Mouse (Mus musculus): ENCODE data around the gene Alkbh2.

The Alkbh2 gene

DNA sequence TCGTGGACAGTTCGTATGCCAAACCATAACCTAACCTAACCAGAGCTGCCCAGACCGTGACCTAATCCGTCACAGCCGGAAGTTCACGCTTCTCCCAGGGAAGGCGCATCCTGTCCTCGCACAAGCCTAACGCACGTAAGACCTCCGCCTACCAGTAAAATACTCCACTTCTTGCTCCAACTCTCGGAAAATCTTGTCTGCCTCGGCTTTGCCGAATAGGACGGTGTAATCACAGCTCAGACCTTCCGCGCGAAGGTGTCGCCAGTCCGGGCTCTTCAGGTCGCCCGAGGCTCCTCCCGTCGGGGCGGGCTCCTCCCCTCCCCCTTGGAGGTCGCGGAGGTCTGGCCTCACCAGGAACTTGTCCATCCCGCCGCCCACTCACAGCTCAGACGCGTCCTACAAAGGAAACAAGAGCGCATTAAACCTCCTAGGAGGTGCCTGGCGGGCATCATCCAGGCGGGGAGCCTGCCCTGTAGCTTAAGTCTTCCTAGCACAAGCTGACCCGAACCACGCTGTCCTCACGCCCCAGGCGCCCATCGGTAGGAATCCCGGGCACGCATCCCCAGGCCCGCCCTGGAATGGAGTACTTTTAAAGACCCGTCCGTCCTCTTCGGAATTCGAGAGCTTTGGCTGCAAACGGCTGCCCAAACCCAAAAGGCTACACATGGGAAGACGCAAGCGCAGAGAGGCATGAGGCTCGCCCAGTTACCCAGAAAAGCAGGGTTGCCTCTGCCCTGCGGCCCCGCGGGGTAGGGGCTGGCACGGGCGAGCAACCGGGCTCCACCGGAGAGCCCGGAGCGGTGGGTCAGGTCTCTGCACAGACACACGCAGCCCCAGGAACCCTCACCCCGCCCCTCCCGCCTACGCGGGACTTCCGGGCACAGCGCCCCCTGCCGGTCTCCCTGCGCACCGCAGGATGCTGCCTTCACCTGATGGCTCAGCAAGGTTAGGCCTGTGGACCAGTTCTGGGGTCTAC lies at the start of gene Alkbh2:
Gene Alkbh2, minus strand, starts transcription at position 845 of the 976 bp plus-strand sequence.
- DNase-seq: peak; percentile 88

DNA sequence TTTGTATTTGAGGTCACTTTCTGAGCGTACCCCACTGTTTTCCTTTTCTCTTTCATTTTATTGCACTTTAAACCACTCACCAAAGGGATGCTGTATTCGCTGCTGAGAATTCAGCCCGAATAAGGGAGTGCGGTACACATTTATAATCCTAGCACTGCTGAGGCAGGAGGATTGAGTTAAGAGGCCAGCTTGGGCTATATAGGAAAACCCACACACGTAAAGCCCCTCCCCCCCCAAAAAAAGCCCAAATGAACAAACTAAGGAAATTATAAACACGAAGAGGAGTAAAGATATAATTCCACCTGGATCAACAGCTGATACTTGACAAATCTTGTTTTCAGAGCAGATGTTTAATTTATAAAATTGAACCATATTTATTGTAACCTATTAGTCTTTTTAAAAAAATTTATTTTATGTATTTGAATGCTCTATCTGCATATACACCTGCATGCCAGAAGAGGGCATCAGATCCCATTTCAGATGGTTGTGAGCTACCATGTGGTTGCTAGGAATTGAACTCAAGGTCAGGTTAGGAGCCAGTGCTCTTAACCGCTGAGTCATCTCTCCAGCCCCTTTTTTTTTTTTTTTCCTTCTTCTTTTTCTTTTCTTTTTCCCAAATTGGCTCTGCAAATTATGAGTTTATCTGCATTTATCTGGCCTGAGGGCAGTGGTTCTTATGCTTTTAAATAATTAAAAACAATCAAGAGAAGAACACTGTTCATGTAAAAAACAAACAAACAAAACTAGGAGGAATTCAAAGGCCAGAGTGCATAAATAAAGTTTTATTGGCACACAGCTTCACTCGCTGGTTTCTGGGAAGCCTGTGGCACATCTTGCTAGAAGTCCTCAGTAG lies 48.8 kb upstream of the Alkbh2 start:
- no peak for DNase-seq

DNA sequence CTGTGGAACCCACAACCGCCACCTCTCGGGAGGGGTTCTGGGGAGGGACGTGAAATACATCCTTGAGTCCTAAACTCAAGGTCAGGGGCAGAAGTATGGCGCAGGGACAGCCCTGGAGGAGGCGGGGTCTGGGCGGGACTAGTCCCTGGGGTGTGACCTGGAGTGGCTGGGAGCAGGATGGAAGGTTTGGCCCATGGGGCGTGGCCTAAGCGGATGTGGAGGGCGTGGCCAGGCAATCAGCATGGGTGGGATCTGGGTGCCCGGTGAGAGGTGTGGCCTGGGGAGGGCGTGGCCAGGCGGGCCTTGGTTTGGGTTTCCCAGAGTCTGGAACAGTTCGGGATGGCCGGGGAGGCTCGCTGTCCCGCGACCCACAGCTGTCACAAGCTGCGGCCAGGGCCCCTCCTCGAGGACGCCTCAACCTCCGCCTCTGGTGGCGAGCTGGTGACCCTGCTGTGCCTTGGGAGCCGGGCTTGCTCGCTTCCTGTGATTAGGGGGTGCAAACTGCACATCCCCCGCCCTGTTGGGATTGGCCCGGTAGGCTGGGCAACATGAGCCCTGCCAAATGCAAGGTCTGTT lies 47.7 kb upstream of the Alkbh2 start:
- peak; percentile 95 for DNase-seq

DNA sequence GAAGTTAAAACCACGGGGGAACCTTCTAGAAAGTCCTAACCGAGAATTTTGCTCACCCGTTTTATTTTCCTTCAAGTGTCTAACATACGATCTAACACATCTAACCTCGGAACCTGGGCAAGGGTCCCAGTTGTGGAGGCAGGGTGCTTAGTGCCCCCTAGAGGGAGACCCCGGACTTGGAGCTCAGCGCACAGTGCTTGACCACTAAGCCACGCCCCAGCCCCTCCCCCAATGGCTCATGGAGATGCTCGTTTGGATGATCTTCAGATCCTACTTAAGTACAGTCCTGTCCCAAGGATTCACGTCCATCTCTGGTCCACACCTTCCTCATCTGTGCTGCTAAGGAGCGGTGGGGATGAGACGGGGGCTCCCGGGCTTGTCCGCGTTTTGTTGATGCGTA lies 46.6 kb upstream of the Alkbh2 start:
- DNase-seq: peak; percentile 80

DNA sequence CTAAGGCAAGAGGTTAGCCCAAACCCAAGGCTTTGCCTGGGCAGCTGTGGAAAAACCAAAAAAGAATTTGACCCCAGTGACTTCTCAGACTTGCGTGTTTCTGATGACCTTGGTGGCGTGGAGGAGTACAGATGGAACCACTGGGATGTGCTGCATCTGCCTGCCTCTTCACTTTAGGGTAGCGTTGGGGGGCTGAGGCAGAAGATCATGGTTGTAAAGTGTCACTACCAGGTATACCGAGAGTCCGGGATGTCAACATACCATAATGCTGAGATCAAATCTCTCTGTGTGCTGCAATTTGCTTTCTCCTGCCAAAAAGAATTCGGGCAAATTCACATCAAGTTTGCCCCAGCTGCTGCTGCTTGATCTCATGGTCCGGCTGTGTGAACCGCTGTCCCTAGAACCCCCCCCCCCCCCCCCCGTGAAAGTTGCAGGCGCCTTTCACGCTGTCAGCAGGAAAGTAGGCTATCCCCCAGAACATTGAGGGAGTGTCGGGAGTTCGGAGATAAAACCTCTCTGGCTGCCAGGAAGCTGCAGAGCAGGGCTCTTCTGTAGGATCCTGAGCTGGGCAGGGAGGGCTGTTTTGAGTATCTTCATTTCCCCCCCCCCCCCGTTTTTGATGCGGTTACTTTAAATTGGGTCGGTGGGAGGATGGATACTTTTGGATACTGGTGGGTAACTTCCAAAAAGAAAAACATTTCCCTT lies 46.0 kb upstream of the Alkbh2 start:
- DNase-seq: peak; percentile 14

DNA sequence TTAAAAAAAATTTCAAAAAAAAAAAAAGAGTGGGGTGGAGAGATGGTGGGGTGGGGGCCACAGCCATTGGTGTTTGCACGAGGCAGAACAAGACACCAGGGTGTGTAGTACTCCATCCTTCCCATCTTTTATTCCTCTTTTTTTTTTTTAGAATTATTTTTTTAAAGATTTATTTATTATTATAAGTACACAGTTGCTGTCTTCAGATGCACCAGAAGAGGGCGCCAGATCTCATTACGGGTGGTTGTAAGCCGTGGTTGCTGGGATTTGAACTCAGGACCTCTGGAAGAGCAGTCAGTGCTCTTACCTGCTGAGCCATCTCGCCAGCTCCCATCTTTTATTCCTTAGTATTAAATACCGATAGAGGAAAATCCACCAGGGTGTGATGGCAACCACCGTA lies 45.4 kb upstream of the Alkbh2 start:
- DNase-seq: no peak

DNA sequence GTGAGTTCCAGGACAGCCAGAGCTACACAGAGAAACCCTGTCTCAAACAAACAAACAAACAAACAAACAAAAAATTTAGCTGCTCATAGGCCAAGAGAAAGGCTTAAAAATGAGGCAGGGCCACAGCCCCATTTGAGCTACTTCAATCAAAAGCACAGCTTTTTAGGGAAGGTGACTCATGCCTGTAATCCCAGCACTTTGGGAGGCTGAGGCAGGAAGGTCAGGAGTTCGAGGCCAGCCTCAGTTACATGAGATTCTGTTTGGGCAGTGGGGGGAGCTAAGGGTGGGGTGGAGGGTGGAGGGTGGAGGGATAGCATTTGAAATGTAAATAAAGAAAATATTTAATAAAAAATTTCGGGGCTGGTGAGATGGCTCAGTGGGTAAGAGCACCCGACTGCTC lies 44.9 kb upstream of the Alkbh2 start:
- DNase-seq: peak; percentile 24

DNA sequence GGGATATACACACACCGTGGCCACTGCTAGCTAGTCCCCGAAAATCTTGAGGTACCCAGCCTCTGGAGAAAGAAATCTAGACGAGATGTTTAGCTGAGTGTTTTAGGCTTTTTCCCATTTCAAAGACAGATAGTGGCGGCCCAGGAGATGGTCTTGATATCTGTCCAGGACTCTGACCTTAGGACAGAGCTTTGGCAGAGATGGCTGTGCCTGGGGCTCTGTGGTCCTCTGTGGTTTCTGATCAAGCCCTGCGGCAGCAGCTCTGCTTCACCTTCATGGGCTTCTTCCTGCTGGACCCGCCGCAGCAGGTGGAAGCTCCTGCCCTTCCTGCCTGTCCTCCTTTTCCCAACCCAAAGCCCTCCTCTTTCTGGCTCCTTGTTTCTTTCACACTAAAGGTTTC lies 42.3 kb upstream of the Alkbh2 start:
- no peak for DNase-seq

DNA sequence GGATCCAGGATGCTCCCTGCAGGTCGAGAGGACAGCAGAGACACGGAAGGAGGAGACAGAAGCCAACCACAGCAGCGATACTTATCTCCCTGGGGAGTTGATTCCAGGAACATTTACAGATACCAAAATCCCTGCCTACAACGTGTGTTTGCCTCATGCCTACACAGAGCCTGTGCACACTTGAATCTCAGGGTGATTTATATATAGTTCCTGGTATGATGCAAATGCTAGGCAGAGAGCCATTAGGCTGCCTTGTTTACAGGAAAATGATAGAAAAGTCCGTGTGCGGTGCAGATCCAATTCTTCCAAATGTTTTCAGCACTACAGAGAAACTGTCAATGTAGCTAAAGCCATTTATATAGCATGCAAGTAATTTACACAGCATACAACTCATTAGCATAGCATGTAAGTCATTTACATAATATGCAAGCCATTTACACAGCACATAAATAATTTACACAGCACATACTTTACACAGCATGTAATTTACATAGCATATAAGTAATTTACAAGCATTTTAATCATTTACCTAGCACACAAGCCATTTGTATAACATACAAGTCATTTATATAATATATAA lies 35.2 kb upstream of the Alkbh2 start:
- no peak for DNase-seq

DNA sequence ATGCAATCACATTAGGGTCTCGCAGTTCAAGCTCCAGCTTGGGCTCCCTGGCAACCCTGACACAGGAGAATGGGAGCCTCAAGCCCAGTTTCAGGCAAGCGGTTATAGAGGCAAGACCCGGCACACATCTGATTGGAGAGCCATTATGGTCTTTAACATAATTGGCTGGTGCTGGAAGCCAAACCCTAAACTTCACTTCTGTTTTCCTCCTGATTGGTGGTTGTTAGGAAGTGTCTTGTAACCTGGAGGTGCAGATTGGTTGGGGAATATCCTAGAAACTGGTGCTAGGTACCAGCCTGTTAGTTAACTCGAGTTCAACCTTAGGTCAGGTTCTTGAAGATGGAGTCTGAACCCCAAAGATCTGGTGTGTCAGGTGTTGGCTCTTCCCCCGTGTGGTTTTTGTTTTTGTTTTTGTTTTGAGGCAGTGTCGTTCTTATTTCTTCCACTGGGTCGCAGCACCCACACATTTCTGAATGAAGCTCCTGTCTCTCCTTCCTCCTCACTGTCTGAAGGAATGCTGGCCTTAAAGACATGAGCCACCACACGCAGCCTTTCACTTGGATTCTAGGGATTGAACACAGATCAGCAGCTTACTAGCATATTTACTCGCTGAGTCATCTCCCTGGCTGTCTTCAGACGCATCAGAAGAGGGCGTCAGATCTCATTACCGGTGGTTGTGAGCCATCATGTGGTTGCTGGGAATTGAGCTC lies 34.2 kb upstream of the Alkbh2 start:
- no peak for DNase-seq

DNA sequence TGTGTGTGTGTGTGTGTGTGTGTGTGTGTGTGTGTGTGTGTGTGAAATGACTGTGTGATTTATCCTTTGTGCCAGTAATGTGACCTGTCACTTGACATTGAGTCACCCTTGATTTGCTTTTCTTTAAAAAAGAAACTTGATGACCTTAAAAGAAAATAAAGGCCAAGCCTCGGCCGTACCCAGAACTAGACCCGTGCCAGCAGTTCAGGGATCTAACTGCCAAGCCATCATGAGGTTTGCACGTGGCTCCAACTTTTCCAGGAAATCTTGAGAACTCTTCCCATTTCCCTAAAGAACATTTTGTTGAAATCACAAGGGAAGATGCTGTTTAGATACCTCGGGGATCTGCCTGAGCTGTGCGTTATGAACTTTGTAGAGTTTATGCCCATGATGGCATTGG lies 33.4 kb upstream of the Alkbh2 start:
- no peak for DNase-seq

DNA sequence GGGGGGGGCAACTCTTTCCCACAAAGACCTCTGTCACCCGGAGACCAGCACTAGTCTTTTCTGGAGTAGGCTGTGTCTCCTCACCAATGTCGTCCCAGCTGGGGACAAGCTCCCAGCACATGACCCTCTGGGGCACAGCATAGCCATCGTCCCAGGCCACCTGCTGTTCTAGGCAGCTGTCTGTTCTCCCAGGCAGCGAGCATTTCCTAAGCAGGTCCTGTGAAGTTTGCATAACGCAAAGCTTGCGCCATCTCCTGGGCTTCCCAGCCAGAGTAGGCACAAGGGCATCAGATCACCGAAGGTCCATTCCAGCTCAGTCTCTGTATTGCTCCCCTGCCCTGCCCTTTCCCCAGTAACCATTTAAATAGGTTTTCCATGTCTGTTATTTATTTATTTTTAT lies 29.2 kb upstream of the Alkbh2 start:
- DNase-seq: peak; percentile 19

DNA sequence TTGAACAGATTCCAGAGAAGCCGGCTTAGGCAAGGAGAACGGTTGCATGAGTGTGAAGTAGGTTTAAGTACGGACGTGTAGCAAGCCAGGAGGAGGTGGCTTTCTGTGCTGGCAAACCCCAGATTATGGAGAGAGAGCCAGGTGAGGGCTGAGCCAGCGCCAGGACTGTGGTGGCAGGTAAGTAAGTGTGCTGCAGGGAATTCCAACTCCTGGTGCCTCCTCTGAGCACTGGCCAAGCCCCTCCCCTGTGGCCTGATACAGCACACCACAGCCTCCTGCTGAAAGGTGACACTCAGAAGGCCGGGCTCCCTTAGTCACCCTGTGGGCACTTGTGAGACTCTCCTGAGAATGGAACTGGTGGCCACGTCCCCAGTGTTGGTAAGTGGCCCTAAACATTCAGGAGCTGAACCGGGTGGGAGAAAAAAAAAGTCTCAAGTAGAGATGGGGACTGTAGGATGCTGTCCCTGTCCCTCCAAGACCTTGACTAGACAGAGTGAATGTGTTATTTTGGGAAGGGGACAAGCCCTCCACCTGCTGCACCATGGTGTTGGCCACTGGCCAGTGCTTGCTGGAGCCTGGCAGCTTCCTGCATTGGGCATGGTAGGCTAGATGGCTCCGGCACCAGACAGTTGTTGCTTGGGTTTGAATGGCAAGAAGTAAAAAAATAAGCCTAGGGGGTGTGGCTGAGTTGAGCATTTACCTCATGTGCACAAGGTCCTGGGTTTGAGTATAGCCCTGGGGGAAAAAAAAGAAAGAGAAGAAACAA lies 27.3 kb upstream of the Alkbh2 start:
- no peak for DNase-seq

DNA sequence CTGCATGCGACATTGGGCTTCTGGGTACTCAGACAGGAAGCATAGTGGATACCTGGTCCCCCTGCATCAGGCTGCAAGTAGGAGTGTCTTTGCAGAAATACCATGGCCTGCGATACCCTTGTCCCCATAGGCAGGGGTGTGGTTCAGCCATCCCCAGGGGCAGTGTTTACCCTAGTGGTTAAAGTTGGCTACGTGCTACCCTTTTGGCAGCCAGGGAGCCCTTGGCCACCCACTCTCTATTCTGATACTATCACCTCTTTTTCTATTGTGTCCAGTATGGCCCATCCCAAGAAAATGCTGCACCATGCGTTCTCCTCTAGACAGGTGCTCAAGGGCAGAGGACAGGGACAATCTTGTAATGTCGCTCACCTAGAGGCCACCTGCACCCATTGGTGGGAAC lies 26.7 kb upstream of the Alkbh2 start:
- DNase-seq: no peak

DNA sequence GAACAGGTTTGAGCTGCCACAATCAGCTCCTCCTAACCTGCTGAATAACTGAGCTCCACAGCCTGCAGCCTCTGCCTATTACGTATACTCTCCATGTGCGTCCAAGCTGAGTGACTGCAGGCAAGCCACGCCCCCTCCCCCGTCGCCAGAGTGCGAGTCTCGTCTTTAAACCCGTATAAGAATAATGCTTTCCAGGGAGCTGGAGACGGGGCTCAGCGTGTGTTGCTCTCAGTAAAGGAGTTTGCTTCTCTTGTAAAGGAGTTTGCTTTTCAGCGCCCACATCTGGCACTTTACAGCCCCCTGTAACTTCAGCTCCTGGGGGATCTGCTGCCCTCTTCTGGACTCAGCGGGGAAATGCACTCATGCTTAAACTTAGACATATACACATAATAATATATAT lies 25.5 kb upstream of the Alkbh2 start:
- DNase-seq: peak; percentile 57

DNA sequence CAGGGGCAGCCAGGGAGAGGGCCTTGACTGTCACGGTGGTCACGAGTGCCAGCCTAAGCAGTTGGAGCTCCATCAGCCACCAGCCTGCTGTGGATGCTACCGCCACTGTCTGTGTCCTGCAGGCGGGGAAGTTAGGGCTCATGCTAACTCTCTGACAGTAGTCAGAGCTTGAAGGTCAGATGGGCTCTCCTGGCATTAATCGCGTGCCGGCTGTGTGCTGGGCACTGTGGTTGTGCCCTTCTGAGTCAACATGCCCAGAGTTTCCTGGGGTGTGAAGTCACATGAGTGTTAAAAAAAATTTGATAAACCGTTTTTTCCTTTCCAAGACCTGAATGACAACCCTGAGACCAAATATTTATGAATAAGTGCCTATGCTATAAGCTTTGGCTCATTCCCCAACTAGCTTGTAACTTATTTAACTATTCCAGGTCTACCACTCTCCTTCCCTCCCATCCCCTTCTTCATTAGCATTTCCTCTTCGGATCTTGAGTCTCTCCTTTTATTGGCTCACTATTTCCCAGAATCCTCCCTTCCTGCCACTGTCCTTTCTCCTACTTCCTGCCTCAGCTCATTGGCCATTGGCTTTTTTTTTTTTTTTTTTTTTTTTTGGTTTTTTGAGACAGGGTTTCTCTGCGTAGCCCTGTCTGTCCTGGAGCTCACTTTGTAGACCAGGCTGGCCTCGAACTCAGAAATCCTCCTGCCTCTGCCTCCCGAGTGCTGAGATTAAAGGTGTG lies 24.5 kb upstream of the Alkbh2 start:
- DNase-seq: no peak

DNA sequence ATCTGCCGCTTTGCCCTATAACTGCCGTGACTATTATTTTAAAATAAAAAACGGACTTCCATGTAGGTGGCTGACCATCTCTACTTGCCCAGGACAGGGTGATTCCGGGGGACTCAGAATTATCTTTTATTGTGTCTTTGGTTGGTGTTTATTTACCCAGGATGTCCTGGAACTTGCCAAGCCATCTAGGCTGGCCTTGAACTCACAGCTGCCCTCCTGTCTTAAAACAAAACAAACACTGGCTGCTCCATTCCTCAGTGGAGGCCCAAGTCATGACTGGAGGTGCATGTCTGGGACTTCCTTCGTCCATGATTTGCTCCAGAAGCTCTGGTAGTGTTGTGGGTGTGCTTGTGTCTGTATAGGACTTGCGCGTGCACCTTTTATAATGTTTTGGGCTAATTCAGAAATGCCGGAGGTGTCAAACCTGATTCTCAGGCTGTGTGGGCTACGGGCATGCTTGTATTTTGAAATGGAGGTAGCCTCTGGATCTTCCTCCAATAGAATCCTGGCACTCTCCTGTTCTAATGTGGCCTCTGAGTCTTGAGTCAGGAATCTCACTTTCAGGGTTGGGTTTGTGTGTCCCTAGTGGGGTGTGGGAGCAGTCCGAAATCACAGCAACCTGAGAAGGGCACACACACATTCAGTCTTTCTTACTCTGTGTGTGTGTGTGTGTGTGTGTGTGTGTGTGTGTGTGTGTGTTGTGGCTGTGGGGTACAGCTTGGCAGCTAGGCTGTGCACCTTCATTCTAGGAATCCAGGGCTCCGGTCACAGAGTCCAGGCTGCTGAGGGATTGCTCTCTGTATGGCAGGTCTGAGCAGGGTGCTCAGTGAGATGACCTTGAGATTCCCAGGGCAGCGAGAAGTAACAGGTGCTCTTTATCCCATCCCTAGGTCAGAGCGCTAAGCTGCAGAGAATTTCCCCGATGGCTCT lies 19.3 kb upstream of the Alkbh2 start:
- DNase-seq: no peak

DNA sequence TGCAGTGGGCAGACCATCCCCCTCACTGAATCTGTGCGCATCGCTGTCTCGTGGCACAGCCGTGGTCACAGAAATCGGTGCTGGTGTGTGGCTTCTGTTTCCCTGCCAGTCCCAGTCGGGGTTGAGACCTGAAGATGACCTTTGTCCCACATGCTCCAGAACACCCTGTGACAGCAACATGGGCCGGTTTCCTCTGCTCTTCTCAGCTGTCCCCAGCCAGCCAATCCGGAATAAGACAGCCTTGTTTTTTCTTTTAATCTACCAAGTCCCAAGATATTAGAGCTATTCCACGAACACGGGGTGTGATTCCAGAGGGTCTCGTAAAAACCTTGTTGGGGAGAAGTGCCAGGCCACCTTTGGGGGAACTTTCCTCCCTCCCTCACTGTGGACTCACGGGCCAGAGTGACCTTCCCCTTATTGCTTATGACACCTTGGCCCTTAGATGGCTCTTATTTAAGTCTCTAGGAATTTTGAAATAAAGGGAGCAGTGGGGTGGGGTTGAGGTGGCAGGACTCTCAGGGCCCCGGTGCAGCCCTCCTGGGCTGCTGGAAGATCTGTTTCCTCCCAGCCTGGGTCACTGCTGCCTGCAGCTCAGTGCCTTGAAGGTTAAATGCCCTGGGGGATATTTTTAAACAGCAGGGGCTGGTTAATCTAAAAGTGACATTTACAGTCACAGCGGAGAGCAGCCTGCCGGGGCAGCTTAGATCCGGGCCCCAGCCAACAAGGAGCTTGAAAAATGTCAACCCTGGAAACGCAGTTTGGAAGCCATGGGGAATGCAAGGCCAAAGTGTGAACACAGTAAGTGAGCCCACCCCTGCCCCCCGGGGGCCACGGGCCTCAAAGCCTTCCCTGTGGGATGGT lies 18.2 kb upstream of the Alkbh2 start, which contains the start of gene Acacb:
Gene Acacb, plus strand, starts transcription at position 508 of the 861 bp plus-strand sequence.
- DNase-seq: no peak

Measured in retina, postnatal 1 day (tissue).